Mouse (Mus musculus): Measurements from ENCODE around the gene Hbb-y.
"Not testable (repeated sequence)": the region's sequence is repeated elsewhere in the genome, so short reads cannot be mapped to it uniquely, and the experiment has no call there.

- not testable (repeated sequence) for TF ChIP-seq CTCF (IDR thresholded peaks at IDR 0.05); POLR2A (IDR thresholded peaks at IDR 0.05; ENCODE audit: insufficient read depth, low read depth, low read length)
Measured at GRCm38 (mm10) chr7:103827139-103827538, 25.9 kb downstream of the Hbb-y start.
